In the genomic region with DNA sequence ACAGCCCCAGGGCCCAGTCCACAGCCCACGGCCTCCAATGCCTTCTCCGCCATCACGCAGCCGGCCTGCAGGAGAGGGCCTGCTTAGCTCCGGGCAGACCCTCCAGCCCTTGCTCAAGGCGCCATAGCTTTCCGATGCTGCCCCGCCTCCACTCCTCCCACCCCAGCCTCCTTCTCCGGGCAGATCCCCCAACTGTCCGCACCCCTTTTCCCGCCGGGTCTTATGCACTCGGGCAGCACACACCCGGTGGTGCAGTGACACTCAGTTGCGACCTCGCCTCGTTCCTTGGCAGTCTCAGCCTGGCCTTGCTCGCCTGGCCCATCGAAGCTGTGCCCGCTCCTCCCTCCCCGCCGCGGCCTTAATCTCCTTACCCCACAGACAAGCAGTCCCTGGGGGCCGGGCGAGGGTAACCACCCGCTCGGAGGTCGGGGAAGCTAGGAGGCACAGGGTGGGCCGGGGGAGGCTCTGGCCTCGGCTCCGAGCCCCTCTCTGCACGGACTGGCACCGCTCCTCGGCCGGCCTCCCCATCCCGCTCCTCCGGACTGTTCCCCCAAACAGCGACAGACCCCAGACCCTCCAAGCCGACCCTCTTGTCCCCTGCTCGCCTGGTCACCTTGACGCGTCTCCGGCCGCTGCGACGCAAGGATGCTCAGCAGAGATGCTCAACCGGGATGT, we compare ENCODE assay signal across 8 mouse cellular contexts. TPM values are rescaled to one million over a fixed set of nuclear protein-coding genes. Genes with fewer than 3 reads are reported as not detected.
DNase-seq lines count a peak whose midpoint lies in the region; ATAC-seq and TF ChIP-seq lines count a peak whose summit lies in the region.

No protein-coding gene starts in this region.

- H3K4me1 ChIP-seq in heart, embryonic 12.5 days (replicated peaks), result peaks cover 24% of the 10 kb centered on the region
- H3K4me1 ChIP-seq in G1E (ENCODE audit: insufficient read depth, low read depth, low read length), result peaks cover 71% of the 10 kb centered on the region
- H3K4me1 ChIP-seq in heart, postnatal 0 days (ENCODE audit: control insufficient read depth, insufficient read depth), result peaks cover 19% of the 10 kb centered on the region
- H3K4me1 ChIP-seq in liver, postnatal 0 days (ENCODE audit: insufficient read depth), result peaks cover 12% of the 10 kb centered on the region

- 0 out of 2 replicates have a peak overlapping the region, but pooled peaks have one; percentile 49 for H3K27ac ChIP-seq in heart, embryonic 12.5 days (ENCODE audit: poor library complexity, severe bottlenecking)
- H3K27ac ChIP-seq in heart, postnatal 0 days (ENCODE audit: low read depth), result no peak overlapping the region
- H3K27ac ChIP-seq in liver, postnatal 0 days (ENCODE audit: low read depth), result peak overlapping the region; percentile 85

- TF ChIP-seq CTCF in G1E (IDR thresholded peaks at IDR 0.05; ENCODE audit: low read depth, low read length), result no peak
- no peak for TF ChIP-seq CTCF in heart, postnatal 0 days (IDR thresholded peaks at IDR 0.05; ENCODE audit: low read depth)
- TF ChIP-seq CTCF in liver, postnatal 0 days (IDR thresholded peaks at IDR 0.05; ENCODE audit: low read depth), result no peak

- H3K27me3 ChIP-seq in heart, embryonic 12.5 days (replicated peaks), result peaks cover 27% of the 10 kb centered on the region
- H3K27me3 ChIP-seq in G1E (ENCODE audit: insufficient read depth, low read length), result no peaks in the 10 kb centered on the region
- H3K27me3 ChIP-seq in heart, postnatal 0 days (ENCODE audit: control insufficient read depth, insufficient read depth, low read length), result peaks cover 25% of the 10 kb centered on the region; the same call in 1 of the 2 replicates
- peaks cover 17% of the 10 kb centered on the region; the same call in 1 of the 2 replicates for H3K27me3 ChIP-seq in liver, postnatal 0 days (ENCODE audit: insufficient read depth, low read length)

- peak overlapping the region; percentile 74 for H3K9ac ChIP-seq in heart, embryonic 12.5 days
- H3K9ac ChIP-seq in heart, postnatal 0 days (replicated peaks; ENCODE audit: low read depth, low read length), result peak overlapping the region; percentile 58
- H3K9ac ChIP-seq in liver, postnatal 0 days (replicated peaks), result peak overlapping the region; percentile 76

- under 1% methylated on average over 47 of the region's 47 CpGs for WGBS in heart, embryonic 12.5 days
- WGBS in heart, postnatal 0 days, result 1% methylated on average over 47 of the region's 47 CpGs
- WGBS in liver, postnatal 0 days (ENCODE audit: insufficient replicate concordance), result 4% methylated on average over 37 of the region's 47 CpGs

- peak overlapping the region; percentile 58 for H3K4me3 ChIP-seq in heart, embryonic 12.5 days
- H3K4me3 ChIP-seq in G1E (ENCODE audit: low read depth, low read length), result peak overlapping the region; percentile 98
- H3K4me3 ChIP-seq in heart, postnatal 0 days (ENCODE audit: low read depth, low read length), result peak overlapping the region; percentile 52
- peak overlapping the region; percentile 70 for H3K4me3 ChIP-seq in liver, postnatal 0 days (ENCODE audit: low read depth, low read length)

- DNase-seq in heart, postnatal 36 days, result no peak
- peak; percentile 69 for DNase-seq in G1E (ENCODE audit: low spot score)
- peak; percentile 33 to 41 for DNase-seq in cerebellum, postnatal 4 days (ENCODE audit: low spot score in 2 of 2)
- no peak for DNase-seq in heart, postnatal 0 days (ENCODE audit: low spot score)
- peak; percentile 59 for DNase-seq in liver, postnatal 0 days
- DNase-seq in retina, postnatal 7 days (ENCODE audit: low read depth, low spot score), result peak; percentile 60
- no peak for DNase-seq in layer of hippocampus, adult 11-12 months (ENCODE audit: low spot score)

- no peak for TF ChIP-seq EP300 in heart, postnatal 0 days (IDR thresholded peaks at IDR 0.05; ENCODE audit: low read depth)
- no peak for TF ChIP-seq EP300 in liver, postnatal 0 days (IDR thresholded peaks at IDR 0.05; ENCODE audit: low read depth)

- peak; percentile 64 for ATAC-seq in heart, embryonic 12.5 days (ENCODE audit: insufficient number of reproducible peaks, low FRiP score)
- ATAC-seq in G1E (ENCODE audit: extremely low read depth, insufficient number of reproducible peaks, low FRiP score, poor library complexity, severe bottlenecking), result no peak
- ATAC-seq in heart, postnatal 0 days (ENCODE audit: insufficient read depth, low read depth), result 0 out of 2 replicates have a peak, but pooled peaks have one; percentile 19
- ATAC-seq in liver, postnatal 0 days, result peak; percentile 44

- H3K9me3 ChIP-seq in heart, embryonic 12.5 days (replicated peaks), result no peaks in the 10 kb centered on the region
- peaks cover 7% of the 10 kb centered on the region for H3K9me3 ChIP-seq in G1E (replicated peaks)
- H3K9me3 ChIP-seq in heart, postnatal 0 days (replicated peaks; ENCODE audit: control insufficient read depth, low read length), result no peaks in the 10 kb centered on the region
- H3K9me3 ChIP-seq in liver, postnatal 0 days (ENCODE audit: low read length), result no peaks in the 10 kb centered on the region

- intact Hi-C loops in heart, postnatal 36 days (cut with DNase I), result no loop called here

- peaks cover 23% of the 10 kb centered on the region for H3K36me3 ChIP-seq in heart, embryonic 12.5 days
- peaks cover 53% of the 10 kb centered on the region for H3K36me3 ChIP-seq in G1E (replicated peaks)
- peaks cover 18% of the 10 kb centered on the region; the same call in 1 of the 2 replicates for H3K36me3 ChIP-seq in heart, postnatal 0 days (replicated peaks; ENCODE audit: control insufficient read depth, insufficient read depth, low read length)
- H3K36me3 ChIP-seq in liver, postnatal 0 days (replicated peaks; ENCODE audit: insufficient read depth, low read length), result peaks cover 17% of the 10 kb centered on the region

- H3K4me2 ChIP-seq in heart, embryonic 12.5 days, result peak overlapping the region; percentile 87
- peak overlapping the region; percentile 80 for H3K4me2 ChIP-seq in heart, postnatal 0 days (ENCODE audit: low read depth, low read length)
- H3K4me2 ChIP-seq in liver, postnatal 0 days (ENCODE audit: low read depth, low read length), result peak overlapping the region; percentile 77

RNA-seq across cellular contexts. Expression of gene Abcg4, which starts 0.9 kb away (rescaled TPM):
- polyA plus RNA-seq in heart, embryonic 12.5 days (2016; fragmentation: Nextera tagmentation; extraction: Ambion mirVana), result 4.3 and 4.6 TPM in 2 replicates
- total RNA-seq in heart, postnatal 36 days (2021), result under 1 TPM; 0.69 to 0.79 TPM
- total RNA-seq in G1E (2014; fragmentation: Nextera tagmentation) (29.1 and 58.5 TPM in 2 replicates), G1E (2017) (1.8 and 3.6 TPM in 2 replicates)
- polyA plus RNA-seq in G1E (2012), result 18.4 and 20.3 TPM in 2 replicates
- 1.7 and 2.1 TPM in 2 replicates for total RNA-seq in heart, postnatal 0 days (2014; rRNA removed; ENCODE audit: low replicate concordance)
- polyA plus RNA-seq in heart, postnatal 0 days (2015; fragmentation: Nextera tagmentation; extraction: Ambion mirVana), result 0.49 and 0.69 TPM in 2 replicates
- polyA plus RNA-seq in liver, postnatal 0 days (2015; fragmentation: Nextera tagmentation; extraction: Ambion mirVana), result 4.2 TPM in 2 replicates

RNA-seq across cellular contexts. Expression of gene Hinfp, which starts 17.9 kb away (rescaled TPM):
- 16.5 and 18.3 TPM in 2 replicates for polyA plus RNA-seq in heart, embryonic 12.5 days (2016; fragmentation: Nextera tagmentation; extraction: Ambion mirVana)
- 1 to 10 TPM; 7.8 to 8.7 TPM for total RNA-seq in heart, postnatal 36 days (2021)
- total RNA-seq in G1E (2014; fragmentation: Nextera tagmentation), result 26.3 and 46.1 TPM in 2 replicates
- 22.0 and 23.1 TPM in 2 replicates for total RNA-seq in G1E (2017)
- polyA plus RNA-seq in G1E (2012), result 5.4 and 8.4 TPM in 2 replicates
- 14.8 and 26.3 TPM in 2 replicates for total RNA-seq in heart, postnatal 0 days (2014; rRNA removed; ENCODE audit: low replicate concordance)
- 7.6 and 9.4 TPM in 2 replicates for polyA plus RNA-seq in heart, postnatal 0 days (2015; fragmentation: Nextera tagmentation; extraction: Ambion mirVana)
- 4.5 and 6.3 TPM in 2 replicates for polyA plus RNA-seq in liver, postnatal 0 days (2015; fragmentation: Nextera tagmentation; extraction: Ambion mirVana)

RNA-seq across cellular contexts. Expression of gene Nlrx1, which starts 19.1 kb away (rescaled TPM):
- 6.9 and 7.7 TPM in 2 replicates for polyA plus RNA-seq in heart, embryonic 12.5 days (2016; fragmentation: Nextera tagmentation; extraction: Ambion mirVana)
- total RNA-seq in heart, postnatal 36 days (2021), result 10 to 100 TPM; 19.6 to 24.5 TPM
- total RNA-seq in G1E (2014; fragmentation: Nextera tagmentation), result not detected in 2 replicates
- total RNA-seq in G1E (2017), result 0.05 TPM in 1 of 2 replicates, not detected in the other
- polyA plus RNA-seq in G1E (2012), result 0.02 and 0.03 TPM in 2 replicates
- 10.4 and 15.4 TPM in 2 replicates for total RNA-seq in heart, postnatal 0 days (2014; rRNA removed; ENCODE audit: low replicate concordance)
- 8.9 and 10.2 TPM in 2 replicates for polyA plus RNA-seq in heart, postnatal 0 days (2015; fragmentation: Nextera tagmentation; extraction: Ambion mirVana)
- 4.6 and 5.6 TPM in 2 replicates for polyA plus RNA-seq in liver, postnatal 0 days (2015; fragmentation: Nextera tagmentation; extraction: Ambion mirVana)

RNA-seq across cellular contexts. Expression of gene C2cd2l, which starts 32.5 kb away (rescaled TPM):
- 8.6 and 10.3 TPM in 2 replicates for polyA plus RNA-seq in heart, embryonic 12.5 days (2016; fragmentation: Nextera tagmentation; extraction: Ambion mirVana)
- 10 to 100 TPM; 14.0 to 14.2 TPM for total RNA-seq in heart, postnatal 36 days (2021)
- total RNA-seq in G1E (2014; fragmentation: Nextera tagmentation) (9.5 and 19.3 TPM in 2 replicates), G1E (2017) (6.3 TPM in 2 replicates)
- polyA plus RNA-seq in G1E (2012), result 35.8 and 40.9 TPM in 2 replicates
- 14.5 and 16.8 TPM in 2 replicates for total RNA-seq in heart, postnatal 0 days (2014; rRNA removed; ENCODE audit: low replicate concordance)
- 4.7 and 5.0 TPM in 2 replicates for polyA plus RNA-seq in heart, postnatal 0 days (2015; fragmentation: Nextera tagmentation; extraction: Ambion mirVana)
- 10.1 and 11.4 TPM in 2 replicates for polyA plus RNA-seq in liver, postnatal 0 days (2015; fragmentation: Nextera tagmentation; extraction: Ambion mirVana)

RNA-seq across cellular contexts. Expression of gene Pdzd3, which starts 36.3 kb away (rescaled TPM):
- not detected in 2 replicates for polyA plus RNA-seq in heart, embryonic 12.5 days (2016; fragmentation: Nextera tagmentation; extraction: Ambion mirVana)
- 1 to 10 TPM; 3.5 to 4.3 TPM for total RNA-seq in heart, postnatal 36 days (2021)
- not detected in 2 replicates for total RNA-seq in G1E (2014; fragmentation: Nextera tagmentation)
- not detected in 2 replicates for total RNA-seq in G1E (2017)
- not detected in 2 replicates for polyA plus RNA-seq in G1E (2012)
- not detected in 2 replicates for total RNA-seq in heart, postnatal 0 days (2014; rRNA removed; ENCODE audit: low replicate concordance)
- 0.07 and 0.10 TPM in 2 replicates for polyA plus RNA-seq in heart, postnatal 0 days (2015; fragmentation: Nextera tagmentation; extraction: Ambion mirVana)
- polyA plus RNA-seq in liver, postnatal 0 days (2015; fragmentation: Nextera tagmentation; extraction: Ambion mirVana), result 0.08 TPM in 1 of 2 replicates, not detected in the other

Comparison
In these comparisons a context has a peak if more than half of its experiments do, and no peak if none do; other contexts are left out.
1. DNase-seq: peak in G1E (single experiment), cerebellum, postnatal 4 days (2 of 2), liver, postnatal 0 days (single experiment) and retina, postnatal 7 days (single experiment); none in heart, postnatal 36 days (0 of 2), heart, postnatal 0 days (single experiment) and layer of hippocampus, adult 11-12 months (single experiment).
2. Peak in every context shown above with its lines, with median percentiles within 50 percentile points of each other: H3K4me2 ChIP-seq, H3K4me3 ChIP-seq and H3K9ac ChIP-seq.